Mouse (Mus musculus): ENCODE results near the gene Pafah1b3. TPM values are rescaled to one million over a fixed set of nuclear protein-coding genes. Genes with fewer than 3 reads are reported as not detected.

Pafah1b3 gene
- polyA plus RNA-seq, 1 experiment from 2014 or later: 183 TPM

DNA sequence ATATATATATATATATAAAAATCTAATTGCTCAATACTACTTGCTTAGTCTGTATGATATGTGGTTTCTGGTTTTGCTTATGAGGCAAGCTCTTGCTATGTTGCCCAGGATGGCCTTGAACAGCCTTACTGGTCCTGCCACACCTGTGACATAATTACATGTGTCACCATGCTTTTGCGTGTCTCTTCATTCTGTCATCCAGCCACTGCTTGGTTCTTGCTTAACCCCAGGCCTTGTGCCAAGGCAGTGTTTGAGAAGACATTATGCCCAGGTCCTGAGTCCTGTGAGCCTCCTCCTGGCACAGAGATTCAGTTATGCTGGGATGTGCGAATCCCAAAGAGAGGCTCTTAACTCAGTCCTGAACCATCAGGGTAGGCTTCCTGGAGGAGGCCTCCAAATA lies 25.4 kb upstream of the Pafah1b3 start:
- WGBS: 87% methylated on average over 2 of the region's 2 CpGs
- peaks cover 6% of the 10 kb centered on the region for H3K4me1 ChIP-seq (ENCODE audit: insufficient read depth)

GRCm38 (mm10) chr7:25322058-25322484 lies 24.3 kb upstream of the Pafah1b3 start:
- peak; percentile 85 for ATAC-seq (ENCODE audit: insufficient read depth)
- H3K4me3 ChIP-seq (ENCODE audit: low read depth, low read length): peak overlapping the region; percentile 10; the same call in 1 of the 2 replicates
- H3K27me3 ChIP-seq (ENCODE audit: insufficient read depth, low read length): no peaks in the 10 kb centered on the region
- no peaks in the 10 kb centered on the region; the same call in 1 of the 2 replicates for H3K36me3 ChIP-seq (ENCODE audit: insufficient read depth)
- no peak for TF ChIP-seq CTCF (IDR thresholded peaks at IDR 0.05; ENCODE audit: low read depth)
- H3K4me2 ChIP-seq: peak overlapping the region; percentile 41
- WGBS: 3% methylated on average over 6 of the region's 6 CpGs
- H3K27ac ChIP-seq (ENCODE audit: low read depth): peak overlapping the region; percentile 95
- H3K9ac ChIP-seq: peak overlapping the region; percentile 33
- H3K4me1 ChIP-seq (ENCODE audit: insufficient read depth): peaks cover 12% of the 10 kb centered on the region
- DNase-seq: peak; percentile 94
- no peaks in the 10 kb centered on the region for H3K9me3 ChIP-seq (ENCODE audit: low read depth, low read length)

More for the DNA sequence above, 25.4 kb upstream of the Pafah1b3 start:
- DNase-seq (no peak), ATAC-seq (ENCODE audit: insufficient read depth) (no peak)
- no peak for TF ChIP-seq CTCF (IDR thresholded peaks at IDR 0.05; ENCODE audit: low read depth)
- Histone ChIP-seq H3K27ac (ENCODE audit: low read depth) (no peak overlapping the region), H3K36me3 (ENCODE audit: insufficient read depth) (peaks cover 9% of the 10 kb centered on the region; the same call in 1 of the 2 replicates), H3K4me3 (ENCODE audit: low read depth, low read length) (no peak overlapping the region), H3K9ac (no peak overlapping the region), H3K9me3 (ENCODE audit: low read depth, low read length) (no peaks in the 10 kb centered on the region), H3K4me2 (no peak overlapping the region), H3K27me3 (ENCODE audit: insufficient read depth, low read length) (no peaks in the 10 kb centered on the region)

- Histone ChIP-seq H3K9ac (peak overlapping the region; percentile 75), H3K4me1 (ENCODE audit: insufficient read depth) (peaks cover 16% of the 10 kb centered on the region), H3K9me3 (ENCODE audit: low read depth, low read length) (no peaks in the 10 kb centered on the region), H3K4me3 (ENCODE audit: low read depth, low read length) (peak overlapping the region; percentile 67), H3K27me3 (ENCODE audit: insufficient read depth, low read length) (peaks cover 35% of the 10 kb centered on the region), H3K27ac (ENCODE audit: low read depth) (peak overlapping the region; percentile 88), H3K36me3 (ENCODE audit: insufficient read depth) (no peaks in the 10 kb centered on the region), H3K4me2 (peak overlapping the region; percentile 99)
- no peak for TF ChIP-seq CTCF (IDR thresholded peaks at IDR 0.05; ENCODE audit: low read depth)
- 8% methylated on average over 21 of the region's 21 CpGs for WGBS
- DNase-seq (no peak), ATAC-seq (ENCODE audit: insufficient read depth) (no peak)
These were observed 19.7 kb upstream of the Pafah1b3 start for GRCm38 (mm10) chr7:25317446-25317999.

- H3K9ac ChIP-seq: peak within 1 kb of the TSS; percentile 75
- TF ChIP-seq CTCF (IDR thresholded peaks at IDR 0.05; ENCODE audit: low read depth): peak; percentile 88
- H3K36me3 ChIP-seq (ENCODE audit: insufficient read depth): no peaks in the 10 kb centered on the region
- H3K4me1 ChIP-seq (ENCODE audit: insufficient read depth): peaks cover 14% of the 10 kb centered on the region
- ATAC-seq (ENCODE audit: insufficient read depth) (peak; percentile 99), DNase-seq (peak; percentile 100)
- H3K27ac ChIP-seq (ENCODE audit: low read depth): peak within 1 kb of the TSS; percentile 88
- H3K4me3 ChIP-seq (ENCODE audit: low read depth, low read length): peak within 1 kb of the TSS; percentile 67
- no peaks in the 10 kb centered on the region for H3K9me3 ChIP-seq (ENCODE audit: low read depth, low read length)
- peak within 1 kb of the TSS; percentile 99 for H3K4me2 ChIP-seq
- under 1% methylated on average over 52 of the region's 52 CpGs for WGBS
- peaks cover 41% of the 10 kb centered on the region for H3K27me3 ChIP-seq (ENCODE audit: insufficient read depth, low read length)
These were observed 19.0 kb upstream of the Pafah1b3 start, which contains the start of gene Megf8 for GRCm38 (mm10) chr7:25316532-25317445. Megf8 (plus strand) TSS chr7:25317164.

DNA sequence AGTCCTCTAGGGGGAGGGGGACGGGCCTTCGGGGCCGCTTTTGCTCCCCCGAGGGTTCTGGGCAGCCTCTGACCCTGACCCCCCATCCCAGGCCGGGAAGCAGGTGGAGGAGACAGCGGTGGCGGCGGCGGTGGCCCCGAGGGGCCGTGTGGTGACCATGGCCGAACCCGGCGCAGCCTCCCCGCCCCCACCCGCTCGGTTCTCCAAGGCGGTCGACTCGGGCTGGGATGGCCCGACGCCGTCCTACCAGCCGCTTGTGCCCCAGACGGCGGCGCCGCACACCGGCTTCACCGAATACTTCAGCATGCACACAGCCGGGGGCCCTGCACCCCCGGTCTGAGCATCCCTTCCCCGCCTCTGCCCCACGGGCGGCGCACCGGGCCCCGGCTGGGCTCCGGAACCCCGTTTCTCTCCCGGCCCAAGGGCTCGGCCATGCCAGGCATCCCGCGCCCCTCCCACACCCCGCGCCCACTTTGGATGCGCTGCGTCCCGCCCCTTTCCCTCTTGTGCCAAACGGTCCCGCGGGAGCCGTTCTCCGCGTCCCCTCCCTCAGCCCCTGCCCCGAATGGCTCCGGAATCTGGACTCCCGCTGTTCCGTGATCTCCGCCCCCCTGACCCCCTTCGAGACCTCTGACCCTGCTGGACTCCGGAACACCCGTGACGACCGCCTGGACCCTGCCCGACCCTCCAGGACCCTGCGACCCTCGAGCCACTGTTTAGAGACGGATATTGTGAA lies 17.7 kb upstream of the Pafah1b3 start:
- Histone ChIP-seq H3K4me3 (ENCODE audit: low read depth, low read length) (peak overlapping the region; percentile 43), H3K9me3 (ENCODE audit: low read depth, low read length) (no peaks in the 10 kb centered on the region), H3K4me2 (peak overlapping the region; percentile 99), H3K4me1 (ENCODE audit: insufficient read depth) (peaks cover 10% of the 10 kb centered on the region; the same call in 1 of the 2 replicates), H3K9ac (peak overlapping the region; percentile 34), H3K27ac (ENCODE audit: low read depth) (no peak overlapping the region), H3K36me3 (ENCODE audit: insufficient read depth) (no peaks in the 10 kb centered on the region), H3K27me3 (ENCODE audit: insufficient read depth, low read length) (peaks cover 44% of the 10 kb centered on the region)
- under 1% methylated on average over 65 of the region's 69 CpGs for WGBS
- no peak for DNase-seq
- no peak for TF ChIP-seq CTCF (IDR thresholded peaks at IDR 0.05; ENCODE audit: low read depth)
- no peak for ATAC-seq (ENCODE audit: insufficient read depth)

DNA sequence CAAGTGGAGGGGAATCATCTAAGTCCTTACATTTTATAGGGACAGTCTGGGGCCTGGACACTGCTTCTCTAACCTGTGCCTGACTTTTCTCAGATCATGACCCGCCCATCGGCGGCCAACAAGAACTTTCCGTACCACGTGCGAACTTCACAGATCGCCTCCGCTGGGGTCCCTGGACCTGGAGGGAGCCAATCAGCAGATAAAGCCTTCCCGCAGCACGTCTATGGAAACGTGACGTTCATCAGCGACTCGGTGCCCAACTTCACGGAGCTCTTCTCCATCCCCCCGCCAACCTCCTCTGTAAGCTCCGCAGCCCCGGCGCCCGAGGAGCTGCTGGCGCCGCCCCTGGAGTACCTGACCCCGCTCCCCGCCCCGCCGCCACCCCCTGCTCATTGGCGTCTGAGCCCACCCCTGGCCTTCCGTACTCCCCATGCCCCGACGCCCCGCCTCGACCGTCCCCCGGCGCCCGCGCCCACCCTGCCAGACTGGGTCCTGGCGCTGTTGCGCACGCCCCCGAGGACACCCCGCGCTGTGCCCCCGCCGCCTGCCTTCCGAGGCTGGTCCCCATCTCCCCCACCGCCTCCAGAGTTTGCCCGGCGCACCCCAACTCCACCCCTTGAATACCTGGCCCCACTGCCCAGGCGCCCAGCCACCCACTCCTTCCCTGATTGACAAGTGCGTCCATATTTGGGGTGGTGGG lies 17.0 kb upstream of the Pafah1b3 start:
- H3K4me3 ChIP-seq (ENCODE audit: low read depth, low read length): peak overlapping the region; percentile 43
- peak overlapping the region; percentile 99 for H3K4me2 ChIP-seq
- no peak for ATAC-seq (ENCODE audit: insufficient read depth)
- H3K9ac ChIP-seq: peak overlapping the region; percentile 34; the same call in 1 of the 2 replicates
- H3K36me3 ChIP-seq (ENCODE audit: insufficient read depth): no peaks in the 10 kb centered on the region
- H3K27me3 ChIP-seq (ENCODE audit: insufficient read depth, low read length): peaks cover 44% of the 10 kb centered on the region
- no peaks in the 10 kb centered on the region for H3K9me3 ChIP-seq (ENCODE audit: low read depth, low read length)
- no peak for TF ChIP-seq CTCF (IDR thresholded peaks at IDR 0.05; ENCODE audit: low read depth)
- peaks cover 10% of the 10 kb centered on the region; the same call in 1 of the 2 replicates for H3K4me1 ChIP-seq (ENCODE audit: insufficient read depth)
- H3K27ac ChIP-seq (ENCODE audit: low read depth): no peak overlapping the region
- DNase-seq: no peak
- WGBS: 1% methylated on average over 46 of the region's 51 CpGs

Measured in lung, embryonic 14.5 days (tissue).